Mouse (Mus musculus): Measurements from ENCODE around the gene Des.
A peak's percentile ranks its signal among the peaks of the same experiment; 100 is the strongest.

Gene Des

GRCm38 (mm10) chr1:75345036-75345935 is 14.8 kb upstream of the Des start:
- no peak for DNase-seq (ENCODE audit: extremely low read depth, low read depth)

DNA sequence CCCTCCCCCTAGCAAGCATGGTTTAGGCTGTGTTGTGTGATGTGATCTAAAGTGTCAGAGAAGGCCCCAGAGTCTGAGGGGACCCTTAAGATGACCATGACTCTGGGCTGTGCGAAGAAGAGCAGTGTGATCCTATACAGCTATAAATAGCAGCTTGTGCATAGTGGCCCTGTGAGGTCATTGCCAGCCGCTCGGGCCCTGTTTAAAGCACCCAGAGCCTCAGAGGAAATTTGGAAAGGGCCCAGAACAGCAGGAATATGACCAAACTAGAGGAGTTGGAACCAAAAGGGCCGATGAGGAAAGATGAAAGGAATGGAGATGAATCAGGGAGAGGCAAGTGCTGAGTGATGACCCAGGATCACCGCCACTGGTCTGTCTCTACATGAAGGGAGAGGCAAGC is 12.8 kb upstream of the Des start:
- no peak for DNase-seq (ENCODE audit: extremely low read depth, low read depth)

DNA sequence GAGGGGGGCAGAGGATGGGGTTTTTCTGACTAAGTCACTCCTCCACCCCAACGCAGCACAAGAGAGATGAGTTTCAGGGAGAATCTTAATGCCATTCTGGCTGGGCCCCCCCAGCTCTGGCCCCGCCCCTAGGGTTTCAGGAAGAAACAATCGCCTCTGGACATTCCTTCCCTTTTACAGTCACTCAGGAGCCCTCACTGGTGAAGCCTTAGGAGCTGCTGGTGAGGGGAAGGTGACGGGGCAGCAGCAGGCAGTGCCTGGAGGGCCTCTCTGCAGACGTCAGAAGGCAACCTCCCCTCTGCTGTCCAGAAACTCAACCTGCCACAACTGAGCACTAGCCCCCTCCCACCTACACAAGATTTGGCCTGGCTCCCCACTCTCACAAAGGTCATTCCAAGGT is 10.9 kb upstream of the Des start:
- no peak for DNase-seq (ENCODE audit: extremely low read depth, low read depth)

DNA sequence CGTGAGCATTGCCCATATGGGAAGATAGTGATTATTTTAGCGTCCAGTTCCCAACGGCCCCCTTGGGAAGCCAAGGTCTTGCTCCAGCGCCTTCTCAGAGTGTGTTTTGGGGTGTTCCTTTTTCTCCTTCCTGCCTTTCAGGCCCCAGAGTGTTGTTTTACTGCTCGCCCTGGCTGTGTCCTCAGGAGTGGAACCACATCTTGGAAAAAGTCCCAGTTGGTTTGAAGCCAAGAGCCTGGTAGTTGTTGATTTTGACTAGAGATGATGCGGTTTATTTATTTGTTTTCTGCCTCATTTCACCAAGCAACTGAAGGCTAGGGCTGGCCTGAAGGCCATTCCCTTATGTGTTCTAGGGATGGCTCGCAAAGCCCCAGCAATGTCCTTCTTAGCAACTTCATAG is 2.9 kb upstream of the Des start:
- DNase-seq (ENCODE audit: extremely low read depth, low read depth) = no peak

DNA sequence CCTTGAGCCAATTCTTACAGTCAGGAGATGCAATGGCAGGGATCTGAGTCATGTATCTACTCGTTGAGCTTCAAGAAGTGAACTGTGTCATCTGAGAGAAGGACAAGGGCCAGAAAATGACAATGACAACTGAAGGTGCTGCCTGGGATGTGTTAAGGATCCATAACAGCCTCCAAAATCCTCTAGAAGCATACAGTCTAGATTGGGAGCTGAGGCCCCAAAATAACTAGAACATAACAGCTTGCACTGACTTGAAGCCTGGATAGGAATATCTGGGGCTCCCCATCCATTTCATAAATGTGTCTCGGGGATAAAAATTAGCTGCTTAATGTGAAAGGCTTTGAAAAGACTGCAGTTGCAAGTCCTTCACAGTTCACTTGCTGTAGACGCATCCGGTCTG is 2.1 kb upstream of the Des start:
- no peak for DNase-seq (ENCODE audit: extremely low read depth, low read depth)

GRCm38 (mm10) chr1:75359346-75359745 is 783 bp upstream of the Des start:
- DNase-seq (ENCODE audit: extremely low read depth, low read depth) = no peak

DNA sequence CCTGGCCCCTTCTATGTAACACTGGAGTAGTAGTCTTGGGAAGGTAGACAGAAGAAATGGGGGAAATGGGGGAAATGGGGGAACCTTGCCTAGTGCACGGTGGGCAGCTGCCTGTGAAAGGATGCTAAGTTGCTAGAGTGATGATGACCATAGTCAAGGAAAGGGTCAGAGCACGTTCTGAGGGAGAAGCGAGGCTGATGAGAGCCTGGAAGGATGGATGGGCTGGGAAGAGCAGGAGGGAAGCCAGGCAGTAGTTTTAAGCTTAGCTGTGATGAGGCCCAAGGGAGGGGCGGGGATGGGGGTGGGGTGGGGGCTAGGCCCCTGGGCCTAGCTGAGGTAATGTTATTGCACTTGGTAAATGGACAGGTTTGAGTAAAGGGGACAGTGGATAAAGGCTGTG is 994 bp downstream of the Des start:
- DNase-seq (ENCODE audit: extremely low read depth, low read depth) = no peak

DNA sequence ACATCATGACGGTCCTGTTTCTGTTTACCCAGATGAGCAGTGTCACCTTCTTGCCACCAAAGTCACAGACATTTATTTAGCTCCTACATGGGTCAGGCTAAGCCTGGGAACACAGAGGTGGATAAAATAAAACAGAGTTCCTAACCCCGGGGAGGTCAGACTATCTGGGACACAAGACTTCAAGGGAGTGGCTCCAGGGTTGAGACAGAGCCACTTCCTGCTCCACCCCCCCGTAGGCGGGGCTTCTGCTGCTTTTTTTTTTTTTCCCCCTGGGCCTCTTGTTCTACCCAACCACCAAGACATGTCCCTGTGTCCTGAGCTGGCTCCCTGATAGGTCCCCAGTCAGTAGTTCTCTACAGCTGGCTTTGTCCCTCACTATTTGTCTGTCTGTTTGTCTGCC is 1.6 kb downstream of the Des start:
- peak; percentile 72 for DNase-seq (ENCODE audit: extremely low read depth, low read depth)

DNA sequence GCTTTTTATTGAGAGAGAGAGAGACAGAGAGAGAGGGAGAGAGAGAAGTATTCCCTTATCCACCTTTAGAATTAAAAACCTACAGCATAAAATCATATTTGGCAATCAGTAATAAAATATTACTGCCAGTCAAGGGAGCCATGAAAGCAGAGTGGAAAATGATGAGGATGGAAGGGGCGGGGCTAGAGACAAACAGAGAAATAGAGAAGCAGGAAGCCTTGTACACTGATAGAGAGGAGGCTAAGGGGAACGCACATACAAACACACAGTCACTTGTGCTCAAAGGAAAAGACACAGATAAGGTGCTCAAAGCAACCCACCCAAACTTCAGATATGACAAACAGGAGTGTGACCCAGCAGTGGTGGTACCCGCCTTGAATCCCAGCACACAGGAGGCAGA is 3.7 kb downstream of the Des start:
- peak; percentile 44 for DNase-seq (ENCODE audit: extremely low read depth, low read depth)

- no peak for DNase-seq (ENCODE audit: extremely low read depth, low read depth)
Observed at GRCm38 (mm10) chr1:75365510-75366137, 5.5 kb downstream of the Des start.

DNA sequence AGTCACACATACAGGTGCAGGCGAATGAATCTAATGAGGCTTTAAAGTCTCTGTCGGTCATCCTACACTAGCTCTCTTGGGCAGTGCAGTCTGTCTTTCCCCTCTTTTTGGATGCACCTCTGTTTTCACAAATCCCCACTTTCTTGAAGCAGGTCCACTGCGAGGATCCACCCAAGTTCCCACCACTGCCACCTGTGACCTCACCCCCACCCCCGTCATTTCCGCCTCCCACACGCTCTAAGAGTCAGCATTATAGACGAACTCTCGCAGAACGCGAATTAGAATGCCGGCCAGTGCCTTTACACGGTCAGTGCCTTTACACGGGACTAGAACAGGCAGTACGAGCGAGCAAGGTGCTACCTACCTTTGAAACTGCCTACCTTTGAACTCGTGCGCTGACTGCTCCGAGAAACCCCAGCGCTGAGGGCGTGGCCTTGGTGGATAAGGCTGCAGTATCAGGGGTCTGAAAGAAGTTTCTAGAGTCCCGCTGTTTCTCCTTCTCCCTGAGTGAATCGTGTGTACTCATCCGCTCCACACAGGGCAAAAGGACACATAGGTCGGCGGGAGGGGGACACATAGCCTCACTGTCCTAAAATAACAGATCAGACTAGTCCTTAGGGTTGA is 9.3 kb downstream of the Des start:
- DNase-seq (ENCODE audit: extremely low read depth, low read depth) = no peak

- DNase-seq (ENCODE audit: extremely low read depth, low read depth) = no peak
Observed at GRCm38 (mm10) chr1:75369984-75370660, 10.0 kb downstream of the Des start.

- DNase-seq (ENCODE audit: extremely low read depth, low read depth) = no peak
Observed at GRCm38 (mm10) chr1:75371317-75372095, 11.4 kb downstream of the Des start.

- no peak for DNase-seq (ENCODE audit: extremely low read depth, low read depth)
Observed at GRCm38 (mm10) chr1:75372450-75372849, 12.3 kb downstream of the Des start.

GRCm38 (mm10) chr1:75373276-75373675 is 13.1 kb downstream of the Des start:
- no peak for DNase-seq (ENCODE audit: extremely low read depth, low read depth)

DNA sequence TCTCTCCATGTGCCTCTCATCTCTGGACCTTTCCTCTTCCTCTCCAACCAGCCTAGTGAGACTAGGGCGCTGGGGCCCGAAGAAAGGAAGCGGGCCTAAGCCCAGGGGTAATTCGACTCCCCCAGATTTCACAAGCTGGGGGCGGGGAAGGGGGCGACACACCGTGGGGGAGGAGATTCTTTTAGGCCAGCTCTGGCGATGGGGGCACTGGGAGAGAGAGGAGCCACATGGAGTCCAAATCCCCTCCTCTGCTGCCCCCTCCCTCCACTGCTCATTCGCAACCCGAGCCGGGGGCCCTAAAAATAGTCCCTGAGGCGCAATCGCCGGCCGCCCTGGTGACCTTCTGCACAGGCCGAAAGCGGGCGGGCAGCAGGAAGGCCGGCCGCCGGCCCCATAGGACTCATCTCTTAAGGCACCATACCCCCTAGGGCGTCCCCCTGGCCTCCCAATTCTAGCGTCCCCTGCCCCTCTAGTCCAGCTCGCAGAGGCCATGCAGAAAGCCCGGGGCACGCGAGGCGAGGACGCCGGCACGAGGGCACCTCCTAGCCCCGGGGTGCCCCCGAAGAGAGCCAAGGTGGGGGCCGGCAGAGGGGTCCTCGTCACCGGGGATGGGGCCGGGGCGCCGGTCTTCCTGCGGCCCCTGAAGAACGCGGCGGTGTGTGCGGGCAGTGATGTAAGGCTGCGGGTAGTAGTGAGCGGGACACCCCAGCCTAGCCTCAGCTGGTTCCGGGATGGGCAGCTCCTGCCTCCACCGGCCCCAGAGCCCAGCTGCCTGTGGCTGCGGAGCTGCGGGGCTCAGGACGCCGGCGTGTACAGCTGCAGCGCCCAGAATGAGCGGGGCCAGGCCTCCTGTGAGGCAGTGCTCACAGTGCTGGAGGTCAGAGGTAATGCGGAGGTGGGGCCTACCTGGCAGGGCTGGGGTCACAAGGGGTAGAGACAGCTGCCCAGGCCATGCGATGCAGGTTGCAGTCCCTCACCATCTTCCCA is 15.1 kb downstream of the Des start, which contains the start of gene Speg:
TSS of gene Speg (plus strand) at position 348 of the 987 bp plus-strand sequence.
- DNase-seq (ENCODE audit: extremely low read depth, low read depth) = no peak

DNA sequence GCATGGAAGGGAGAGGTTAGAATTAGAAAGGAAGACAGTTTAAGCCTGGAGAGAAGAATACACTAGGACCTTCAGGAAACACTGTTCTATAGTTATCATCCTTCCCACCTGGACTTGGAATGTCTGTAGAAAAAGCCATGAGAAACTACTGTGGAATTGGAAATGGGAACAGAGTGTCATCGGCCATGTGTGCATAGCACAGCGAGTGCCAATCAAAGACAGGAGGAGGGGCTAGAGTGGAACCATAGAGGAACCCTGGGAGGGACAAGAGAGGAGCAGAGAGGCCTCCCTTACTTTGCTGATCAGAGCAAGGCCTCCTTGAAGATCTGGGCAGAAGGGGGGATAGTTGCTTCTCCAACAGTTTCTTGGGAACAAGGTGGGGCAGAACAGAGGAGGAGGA is 19.1 kb downstream of the Des start:
- DNase-seq (ENCODE audit: extremely low read depth, low read depth) = no peak

GRCm38 (mm10) chr1:75379931-75380330 is 19.8 kb downstream of the Des start:
- no peak for DNase-seq (ENCODE audit: extremely low read depth, low read depth)

GRCm38 (mm10) chr1:75380951-75381350 is 20.8 kb downstream of the Des start:
- no peak for DNase-seq (ENCODE audit: extremely low read depth, low read depth)

Data from MEL-GATA-1-ER (cell line).